Mouse (Mus musculus) urinary bladder, adult 18-20 months (tissue): ENCODE results near the gene Ctsh.
A peak's percentile ranks its signal among the peaks of the same experiment; 100 is the strongest.
"Not testable (repeated sequence)": the region's sequence is repeated elsewhere in the genome, so short reads cannot be mapped to it uniquely, and the experiment has no call there.

ENCODE experiments used
- DNase-seq, 2 experiments: peaks; one replicate each; pipeline ENCODE4 v3.0.0; 2022; ENCODE audit warnings: low spot score in 2 of 2, mixed read lengths in 2 of 2

Gene Ctsh

DNA sequence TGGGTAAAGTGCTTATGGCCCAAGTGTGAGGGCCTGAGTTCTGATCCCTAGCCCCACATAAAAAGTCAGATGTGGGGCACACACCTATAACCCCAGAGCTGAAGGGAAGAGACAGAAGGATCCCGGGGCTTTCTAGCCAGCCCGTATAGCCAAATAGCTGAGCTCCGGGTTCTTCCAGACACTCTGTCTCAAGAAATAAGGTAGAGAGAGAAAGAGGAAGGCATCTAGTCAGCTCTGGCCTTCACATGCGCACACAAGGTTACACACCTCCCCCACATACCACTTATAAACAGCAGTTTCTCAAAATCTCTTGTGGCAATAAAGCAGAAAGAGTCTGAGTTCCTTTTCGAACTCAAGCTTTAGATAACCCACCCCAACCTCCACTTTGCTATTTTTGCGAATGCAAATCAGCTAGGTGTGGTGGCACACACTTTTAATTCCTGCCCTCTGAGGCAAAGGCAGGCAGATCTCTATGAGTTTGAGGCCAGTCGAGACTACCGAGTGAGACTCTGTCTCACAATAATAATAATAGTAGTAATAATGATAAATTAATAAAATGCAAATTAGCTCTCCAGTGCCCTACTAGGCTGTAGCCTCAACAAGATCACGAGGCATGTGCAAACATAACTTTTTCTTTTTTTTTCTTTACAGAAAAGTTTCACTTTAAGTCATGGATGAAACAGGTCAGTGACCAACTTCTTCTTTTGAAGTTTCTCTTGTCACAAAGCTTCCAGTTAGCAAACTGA is 6.0 kb downstream of the Ctsh start:
- no peak for DNase-seq

DNA sequence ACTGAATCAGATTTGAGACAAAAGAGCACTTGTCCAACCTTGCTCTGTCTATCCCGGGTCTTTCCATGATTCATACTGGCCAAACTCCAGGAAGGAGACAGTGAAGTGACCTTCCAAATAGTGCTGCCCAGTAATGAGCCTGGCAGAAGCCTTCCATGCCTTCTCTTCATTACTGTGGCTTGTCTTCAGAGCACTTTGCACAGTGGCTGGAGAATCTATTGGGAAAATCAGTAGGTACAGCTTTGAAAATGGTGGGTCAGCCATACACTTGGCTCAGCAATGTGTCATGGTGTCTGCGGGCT is 6.6 kb downstream of the Ctsh start:
- no peak for DNase-seq

DNA sequence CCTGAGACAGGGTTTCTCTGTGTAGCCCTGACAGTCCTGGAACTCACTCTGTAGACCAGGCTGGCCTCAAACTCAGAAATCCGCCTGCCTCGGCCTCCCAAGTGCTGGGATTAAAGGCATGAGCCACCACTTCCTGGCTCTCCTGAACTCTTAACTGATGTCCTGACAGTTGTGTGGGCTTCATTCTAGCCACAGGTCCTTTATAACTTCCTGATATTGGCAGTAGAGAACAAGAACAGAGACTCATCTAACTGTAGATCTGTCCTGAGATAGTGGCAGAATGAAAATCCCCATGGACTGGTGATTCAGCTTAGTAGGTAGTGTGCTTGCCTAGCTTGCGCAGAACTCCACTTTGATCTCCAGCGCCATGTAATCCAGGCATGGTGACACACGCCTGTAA is 7.0 kb downstream of the Ctsh start:
- not testable (repeated sequence) for DNase-seq

DNA sequence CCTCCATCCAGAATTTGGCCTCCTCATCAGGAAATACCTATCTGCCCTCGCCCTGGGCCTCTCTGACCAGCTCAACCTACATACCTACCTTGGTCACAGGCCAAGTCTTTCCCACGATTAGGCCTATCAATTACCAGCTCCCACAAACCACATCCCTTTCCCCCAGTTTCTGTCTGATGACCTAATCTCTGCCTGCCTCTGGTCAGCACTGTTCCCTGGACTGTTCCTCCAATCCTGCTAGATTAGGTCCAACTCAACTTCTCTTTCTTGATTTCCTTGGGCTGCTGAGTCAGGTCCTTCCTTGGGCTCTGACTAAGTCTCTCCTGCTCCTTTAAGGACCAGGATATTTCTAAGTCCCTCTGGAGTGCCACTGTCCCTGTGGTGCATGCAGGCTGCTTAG is 13.4 kb downstream of the Ctsh start:
- DNase-seq, result no peak

DNA sequence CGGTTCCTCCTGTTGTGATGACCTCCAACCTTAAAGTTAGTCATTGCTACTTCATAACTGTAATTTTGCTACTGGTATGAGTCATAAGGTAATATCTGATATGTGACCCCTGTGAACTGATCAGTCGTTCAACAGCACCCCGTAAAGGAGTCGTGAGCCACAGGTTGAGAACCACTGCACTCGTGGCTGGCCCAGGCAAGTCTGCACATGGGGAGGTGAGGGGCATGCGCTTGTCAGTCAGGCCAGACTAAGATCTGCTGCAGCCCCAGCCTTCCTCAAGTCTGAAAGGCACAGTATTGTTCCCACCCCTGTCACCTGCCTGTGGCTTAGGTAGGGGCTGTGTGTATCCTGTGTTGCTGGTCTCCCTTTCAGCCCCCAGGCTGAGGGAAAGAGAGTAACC is 14.8 kb downstream of the Ctsh start:
- peak; percentile 37 to 71 for DNase-seq

DNA sequence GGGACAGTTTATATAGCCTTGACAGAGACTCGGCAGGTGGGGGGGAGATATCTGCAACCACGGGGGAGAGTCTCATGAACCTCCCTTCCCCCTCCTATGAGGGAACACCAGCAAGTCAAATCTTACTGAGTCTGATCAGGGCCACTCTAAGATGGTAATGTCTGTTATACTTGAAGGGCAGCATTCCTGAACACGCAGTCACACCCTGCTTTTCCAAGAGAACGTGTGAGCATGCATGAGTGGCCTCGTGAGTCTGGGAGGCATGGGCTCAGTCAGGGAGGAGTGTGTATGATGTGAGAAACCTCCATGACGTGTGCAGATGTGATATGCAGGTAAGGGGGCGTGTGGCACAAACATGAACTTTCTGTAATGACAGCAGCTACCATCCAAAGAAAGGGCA is 15.5 kb downstream of the Ctsh start:
- peak; percentile 34 to 74 for DNase-seq

DNA sequence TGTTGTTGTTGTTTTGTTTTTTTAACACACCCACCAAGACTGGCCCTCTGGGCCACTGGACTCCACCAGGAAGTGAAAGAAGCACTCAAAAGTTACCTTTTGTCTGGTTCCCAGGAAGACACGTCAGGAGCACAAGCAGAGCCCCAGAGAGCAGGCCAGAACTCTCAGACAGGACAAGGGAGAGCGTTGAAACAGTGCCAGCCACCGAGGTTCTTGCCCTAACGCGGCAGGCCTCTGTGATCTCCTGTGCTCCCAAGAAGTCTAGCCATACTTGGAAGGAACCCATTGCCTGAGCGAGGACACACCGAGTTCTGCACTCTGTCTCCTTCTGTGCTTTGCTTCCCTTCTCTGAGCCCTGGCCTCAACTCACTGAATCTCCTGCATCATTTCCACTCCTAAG is 16.2 kb downstream of the Ctsh start:
- DNase-seq, result peak; percentile 35 to 36

DNA sequence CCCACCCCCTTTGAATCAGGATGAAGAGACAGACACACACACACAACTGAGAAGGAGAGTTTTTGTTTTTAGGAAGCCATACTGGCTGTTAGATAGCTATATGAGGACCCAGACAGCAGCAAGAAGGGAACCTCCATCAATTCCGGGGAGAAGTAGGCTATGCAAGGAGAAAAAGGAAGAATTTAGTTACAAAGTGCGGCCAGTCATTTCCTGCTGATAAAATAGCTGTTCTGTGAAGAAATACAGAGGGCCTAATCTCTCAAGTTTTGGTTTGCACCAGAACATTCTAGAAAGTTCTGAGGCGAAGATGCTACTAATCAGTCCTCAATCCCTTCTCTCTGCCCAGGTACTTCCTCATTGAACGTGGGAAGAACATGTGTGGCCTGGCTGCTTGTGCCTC is 21.4 kb downstream of the Ctsh start:
- DNase-seq, result no peak

DNA sequence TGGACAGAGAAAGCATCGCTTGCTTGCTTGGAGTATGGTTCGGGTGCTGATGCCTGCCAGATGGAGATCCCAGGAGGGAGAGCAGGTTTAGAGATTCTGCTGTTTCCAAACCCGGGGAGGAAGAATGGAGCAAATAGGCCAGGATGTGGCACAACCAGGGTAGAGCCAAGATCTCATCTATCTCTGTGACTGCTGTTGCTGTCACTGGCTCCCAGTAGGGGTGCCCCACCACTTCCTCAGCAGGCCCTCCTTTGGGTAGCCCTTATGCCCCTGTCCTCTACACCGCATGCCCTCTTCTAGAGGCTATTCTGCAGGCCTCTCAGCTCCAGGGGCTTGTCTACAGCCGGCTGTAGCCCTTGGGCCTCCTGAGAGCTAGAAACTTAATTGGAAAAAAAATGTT is 22.2 kb downstream of the Ctsh start:
- DNase-seq, result no peak

DNA sequence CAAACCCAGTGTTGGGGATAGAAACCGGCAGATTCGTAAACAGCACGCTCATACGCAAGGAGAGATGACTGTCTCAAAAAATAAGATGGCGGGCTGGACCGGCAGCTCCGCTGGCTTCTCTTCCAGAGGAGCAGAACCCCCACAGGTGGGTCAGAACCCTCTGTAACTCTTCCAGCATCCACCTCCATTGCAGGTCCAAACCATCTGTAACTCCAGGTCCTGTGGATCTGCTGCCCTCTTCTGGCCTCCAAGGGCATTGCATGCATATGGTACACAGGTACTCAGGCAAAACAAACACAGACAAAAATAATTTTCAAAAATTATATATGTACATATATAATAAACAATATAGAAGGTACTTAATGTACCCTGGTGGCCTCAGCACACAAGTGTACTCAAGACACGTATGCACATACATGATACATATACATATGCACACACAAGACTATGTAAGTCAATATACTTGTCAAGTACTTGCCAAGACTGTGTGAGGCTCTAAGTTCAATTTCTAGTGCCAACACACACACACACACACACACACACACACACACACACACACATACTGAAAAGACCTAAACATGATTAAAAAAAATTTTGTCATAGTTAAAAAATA is 23.0 kb downstream of the Ctsh start:
- peak; percentile 62 to 68 for DNase-seq

DNA sequence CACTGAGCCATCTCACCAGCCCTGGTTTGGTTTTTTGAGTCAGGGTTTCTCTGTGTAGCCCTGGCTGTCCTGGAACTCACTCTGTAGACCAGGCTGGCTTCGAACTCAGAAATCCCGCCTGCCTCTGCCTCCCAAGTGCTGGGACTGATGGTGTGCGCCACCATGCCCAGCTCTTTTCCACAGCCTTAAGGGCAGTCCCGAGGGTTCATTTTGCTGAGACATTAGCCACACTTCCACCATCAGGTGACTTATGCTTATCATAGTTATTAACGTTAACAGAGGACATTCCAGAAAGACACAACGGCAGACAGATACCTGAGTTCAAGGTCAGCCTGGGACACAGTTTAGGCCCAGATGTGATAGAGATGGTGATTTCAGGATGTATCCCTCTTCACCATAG is 28.0 kb downstream of the Ctsh start:
- not testable (repeated sequence) for DNase-seq

DNA sequence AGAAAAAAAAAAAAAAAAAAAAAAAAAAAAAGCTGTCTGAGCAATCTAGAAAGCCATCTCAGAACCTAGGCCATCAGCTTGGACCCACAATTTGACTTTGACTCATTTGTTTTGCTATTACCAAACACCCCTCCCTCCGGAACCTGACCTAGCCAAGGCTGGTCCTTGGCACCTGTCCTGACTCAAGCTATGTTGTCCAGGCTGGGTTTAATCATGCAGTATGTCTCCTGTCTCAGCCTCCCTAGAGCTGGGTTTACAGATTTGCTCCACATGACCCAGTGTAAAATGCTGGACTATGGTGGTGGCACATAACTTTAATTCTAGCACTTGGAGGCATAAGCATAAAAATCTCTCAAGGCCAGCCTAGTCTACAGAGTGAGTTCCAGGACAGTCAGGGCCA is 29.0 kb downstream of the Ctsh start:
- DNase-seq, result no peak

DNA sequence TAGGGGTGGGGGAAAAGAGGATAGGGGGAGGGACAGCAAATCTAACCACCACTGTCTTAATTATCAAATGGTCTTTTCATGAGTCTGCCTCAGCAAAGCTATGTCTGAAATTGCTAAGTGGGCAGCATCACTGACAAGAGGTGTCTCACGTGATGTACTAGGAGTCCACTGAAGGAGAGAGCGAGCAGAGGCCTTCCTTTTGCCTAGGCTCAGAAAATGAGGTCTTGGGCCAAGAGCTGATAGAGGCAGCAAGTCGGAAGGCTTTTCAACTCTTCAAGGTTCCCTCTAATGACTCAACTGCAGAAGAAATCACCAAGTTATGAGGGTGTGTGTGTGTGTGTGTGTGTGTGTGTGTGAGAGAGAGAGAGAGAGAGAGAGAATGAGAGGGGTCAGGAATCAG is 30.2 kb downstream of the Ctsh start:
- DNase-seq, result no peak

DNA sequence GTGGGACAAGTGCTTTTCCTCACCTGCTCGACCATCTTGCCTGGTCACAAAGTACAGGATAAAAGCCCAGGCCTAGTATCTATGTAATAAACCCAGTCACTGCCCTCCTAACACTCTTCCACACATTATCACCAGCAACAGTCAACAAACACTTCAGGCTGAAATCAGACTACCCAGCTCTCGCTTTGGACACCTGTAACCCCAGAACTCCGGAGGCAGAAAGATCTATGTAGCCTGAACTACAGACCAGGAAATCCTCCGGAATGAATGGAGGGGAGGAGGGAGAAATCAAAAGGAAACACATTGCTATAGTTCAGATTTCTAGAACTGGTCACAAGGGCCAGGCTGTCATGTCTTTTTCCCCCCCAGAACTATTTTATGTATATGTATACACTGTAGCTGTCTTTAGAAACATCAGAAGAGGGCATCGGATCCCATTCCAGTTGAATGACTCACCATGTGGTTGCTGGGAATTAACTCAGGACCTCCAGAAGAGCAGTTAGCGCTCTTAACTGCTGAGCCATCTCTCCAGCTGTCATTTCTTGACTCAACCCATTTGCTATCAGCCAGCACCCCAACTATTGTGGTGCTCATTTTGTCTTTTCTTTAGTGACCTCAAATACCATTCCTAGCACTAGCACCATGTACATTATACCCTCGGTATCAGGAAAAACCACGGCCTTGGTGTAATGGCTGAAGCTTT is 31.0 kb downstream of the Ctsh start:
- no peak for DNase-seq

DNA sequence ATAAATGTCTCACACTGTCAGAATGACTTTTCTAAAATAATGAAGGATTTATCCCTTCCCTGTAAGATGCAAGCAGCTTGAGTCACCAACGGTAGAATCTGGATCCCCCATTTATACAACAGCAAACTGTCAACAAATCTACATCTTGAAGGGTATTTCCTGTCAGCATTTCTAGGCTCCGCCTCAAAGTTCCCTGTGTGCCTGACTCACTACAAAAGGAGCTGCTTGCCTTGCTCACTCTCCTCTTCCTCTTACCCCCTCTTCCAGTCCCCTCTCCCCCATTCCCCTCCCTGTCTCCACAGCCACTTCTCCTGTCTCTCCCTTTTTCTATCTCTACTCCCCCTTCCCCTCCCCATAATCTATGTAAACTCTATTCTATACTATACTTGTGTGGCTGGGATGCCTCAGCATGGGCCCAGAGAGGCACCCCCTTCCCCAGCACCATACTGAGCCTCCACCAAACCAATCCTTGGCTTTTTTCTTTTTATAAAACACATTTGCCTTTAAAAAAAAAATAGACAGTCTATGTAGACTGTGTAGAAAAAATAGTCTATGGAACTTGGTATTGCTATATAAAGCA is 34.0 kb downstream of the Ctsh start:
- DNase-seq, result no peak

DNA sequence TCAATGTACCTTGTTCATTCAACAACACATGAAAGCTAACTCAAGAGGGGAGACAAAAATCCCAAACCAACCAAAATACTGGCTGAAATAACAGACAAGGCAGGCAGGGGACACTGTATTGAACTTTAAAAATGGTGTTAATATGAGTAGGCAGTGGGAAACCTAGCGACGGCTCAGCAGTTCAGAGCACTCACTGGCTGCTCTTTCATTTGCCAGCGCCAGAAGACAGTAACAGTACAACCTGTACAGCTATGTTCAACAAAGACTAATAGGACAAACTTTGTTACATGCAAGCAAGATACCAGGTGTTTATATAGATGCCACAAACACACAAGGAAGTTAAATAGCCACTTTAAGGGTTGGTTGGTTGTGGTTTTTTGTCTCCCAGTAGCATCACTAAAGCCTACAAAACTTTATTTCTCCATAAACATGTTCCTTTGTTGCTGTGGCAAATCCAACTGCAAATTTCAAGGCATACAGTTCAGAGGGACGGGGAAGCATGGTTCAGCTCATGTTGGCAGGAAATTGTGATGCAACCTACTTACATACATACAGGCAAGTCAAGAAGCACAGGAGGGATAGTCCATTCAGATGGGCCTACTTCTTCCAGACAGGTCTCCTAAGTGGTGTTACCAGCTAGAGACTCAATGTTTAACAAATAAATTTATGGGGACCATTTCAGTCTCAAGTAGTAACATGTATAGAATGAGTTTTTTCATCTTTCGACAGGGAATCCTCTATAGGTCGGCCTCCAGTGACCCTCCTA is 35.6 kb downstream of the Ctsh start:
- no peak for DNase-seq

DNA sequence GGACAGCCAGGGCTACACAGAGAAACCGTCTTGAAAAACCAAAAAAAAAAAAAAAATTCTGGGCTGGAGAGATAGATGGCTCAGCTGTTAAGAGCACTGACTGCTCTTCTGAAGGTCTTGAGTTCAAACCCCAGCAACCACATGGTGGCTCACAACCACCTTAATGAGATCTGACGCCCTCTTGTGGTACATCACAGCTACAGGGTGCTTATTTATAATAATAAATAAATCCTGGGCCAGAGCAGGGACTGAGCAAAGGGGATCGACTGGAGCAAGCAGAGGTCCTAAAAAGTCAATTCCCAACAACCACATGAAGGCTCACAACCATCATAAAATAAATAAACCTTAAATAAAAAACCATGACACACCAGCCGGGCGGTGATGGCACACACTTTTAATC is 45.0 kb downstream of the Ctsh start:
- no peak for DNase-seq

DNA sequence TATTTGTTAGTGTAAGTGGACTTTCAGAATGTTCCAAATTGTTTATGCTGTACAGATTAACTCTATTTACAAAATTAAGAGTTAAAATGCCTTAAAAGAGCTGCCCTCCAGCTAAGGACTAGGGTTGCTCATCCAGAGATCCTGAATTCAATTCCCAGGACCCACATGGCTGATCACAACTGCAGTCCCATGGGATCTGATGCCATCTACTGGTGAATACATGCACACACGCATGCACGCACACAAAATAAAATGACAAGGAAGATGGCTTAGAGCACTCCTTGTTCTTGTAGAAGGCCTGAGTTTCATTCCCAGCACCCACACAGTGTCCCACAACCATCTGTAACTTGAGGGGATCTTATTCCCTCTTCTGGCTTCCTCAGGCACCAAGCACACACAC is 46.8 kb downstream of the Ctsh start:
- DNase-seq, result no peak

DNA sequence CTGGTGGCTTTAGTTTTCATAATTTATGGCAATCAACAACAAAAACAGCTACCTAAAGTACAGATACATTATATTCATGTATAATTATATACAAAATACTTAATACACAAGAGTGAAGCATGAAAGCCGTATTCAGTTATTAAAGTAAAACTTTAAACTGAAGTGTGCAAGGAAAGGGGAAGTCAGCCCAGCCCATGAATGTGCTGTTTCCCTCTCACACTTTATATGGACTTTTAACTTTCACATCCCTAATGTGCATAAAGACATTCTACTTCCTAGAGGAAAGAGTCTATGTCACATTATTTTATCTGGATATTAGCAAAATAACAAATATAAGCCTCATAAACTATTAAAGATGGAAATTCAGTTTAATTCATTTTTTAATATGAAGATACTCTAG is 51.5 kb downstream of the Ctsh start:
- no peak for DNase-seq

DNA sequence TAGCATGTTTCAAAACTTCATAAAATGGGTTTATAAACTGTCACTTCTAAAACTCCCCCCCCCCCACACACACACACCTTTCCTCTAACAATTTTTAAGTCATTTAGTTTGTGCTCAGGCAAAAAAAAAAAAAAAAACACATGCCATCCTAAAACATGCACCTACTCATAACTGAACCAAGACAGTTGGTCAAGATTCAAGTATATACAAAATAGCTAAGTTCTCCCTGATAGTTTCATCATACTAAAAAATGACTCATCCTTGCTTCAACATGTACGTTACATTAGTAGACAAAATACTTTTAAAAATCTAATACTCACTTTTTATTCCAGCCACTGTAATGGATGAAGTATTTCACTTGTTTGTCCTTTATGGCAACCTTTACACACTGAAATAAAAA is 53.0 kb downstream of the Ctsh start:
- DNase-seq, result no peak

DNA sequence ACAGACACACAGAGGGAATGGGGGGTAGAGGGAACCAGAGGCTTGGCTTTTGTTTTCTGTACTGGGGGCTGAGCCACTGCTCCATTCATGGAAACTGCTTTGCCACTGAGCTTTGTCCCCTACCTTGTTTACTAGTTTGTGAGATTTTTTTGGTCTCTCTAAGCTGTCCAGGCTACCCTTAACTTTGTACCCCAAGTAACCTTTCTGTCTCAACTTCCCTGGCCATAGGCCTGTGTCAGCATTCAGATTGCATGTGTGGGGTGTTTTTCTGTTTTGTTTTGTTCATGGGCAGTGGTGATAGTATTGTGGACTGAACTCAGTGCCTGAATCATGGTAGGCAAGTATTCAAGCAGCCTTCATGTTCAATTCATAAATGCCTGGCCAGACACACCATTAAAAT is 54.3 kb downstream of the Ctsh start:
- DNase-seq, result no peak

DNA sequence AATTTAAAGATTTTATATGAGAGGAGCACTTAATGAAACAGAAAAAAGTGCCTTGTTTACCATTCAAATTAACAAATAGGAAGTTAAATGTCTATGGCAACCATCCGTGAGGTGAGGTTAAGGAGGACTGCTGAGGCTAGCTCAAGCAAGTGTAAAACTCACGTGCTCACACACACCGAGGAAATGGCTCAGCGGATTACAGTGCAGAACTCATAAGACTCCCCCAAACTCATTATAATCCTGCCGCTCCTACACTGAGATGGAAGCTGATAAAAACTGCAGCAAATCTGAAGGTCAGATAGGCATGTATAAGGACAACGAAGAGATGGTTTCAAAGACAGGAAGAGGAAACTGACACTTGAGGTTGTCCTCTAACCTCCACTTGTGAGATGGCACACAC is 55.4 kb downstream of the Ctsh start:
- DNase-seq, result no peak
